Comparison of ENCODE assay signal across 8 mouse cellular contexts in genomic region chr4:141574789-141575702, GRCm38 (mm10). TPM values are rescaled to one million over a fixed set of nuclear protein-coding genes. Genes with fewer than 3 reads are reported as not detected.
A peak's percentile ranks its signal among the peaks of the same experiment; 100 is the strongest.
DNase-seq lines count a peak whose midpoint lies in the region; ATAC-seq and TF ChIP-seq lines count a peak whose summit lies in the region.

No protein-coding gene starts in this region.

- DNase-seq in T-cell, adult 2 months (ENCODE audit: low spot score): peak; percentile 73
- peak; percentile 92 to 94 for DNase-seq in cerebellum, postnatal 14 days
- peak; percentile 86 for DNase-seq in gastrocnemius, adult 18-20 months (ENCODE audit: low spot score)
- DNase-seq in hindbrain, postnatal 0 days (ENCODE audit: low spot score): peak; percentile 91
- DNase-seq in left cerebral cortex, adult 18-20 months (ENCODE audit: low spot score in 2 of 2): peak; percentile 82 to 92
- DNase-seq in right cerebral cortex, postnatal 14 days: peak; percentile 87
- peak; percentile 90 for DNase-seq in urinary bladder, postnatal 14 days (ENCODE audit: low spot score)

- H3K4me3 ChIP-seq in hindbrain, postnatal 0 days (ENCODE audit: low read length): no peak overlapping the region

- H3K27me3 ChIP-seq in hindbrain, postnatal 0 days (ENCODE audit: insufficient read depth, low read length): no peaks in the 10 kb centered on the region

- no peak overlapping the region for H3K4me2 ChIP-seq in hindbrain, postnatal 0 days (ENCODE audit: low read depth, low read length)

- H3K9me3 ChIP-seq in hindbrain, postnatal 0 days (ENCODE audit: low read length): no peaks in the 10 kb centered on the region

- no peak overlapping the region for H3K9ac ChIP-seq in hindbrain, postnatal 0 days (replicated peaks; ENCODE audit: low read length)

- no peaks in the 10 kb centered on the region for H3K36me3 ChIP-seq in hindbrain, postnatal 0 days (ENCODE audit: insufficient read depth, low read length)

- H3K27ac ChIP-seq in hindbrain, postnatal 0 days: no peak overlapping the region

- H3K4me1 ChIP-seq in hindbrain, postnatal 0 days (ENCODE audit: insufficient read depth, low read length): no peaks in the 10 kb centered on the region

- ATAC-seq in hindbrain, postnatal 0 days: peak; percentile 65
- peak; percentile 48; the same call in 1 of the 2 replicates for ATAC-seq in megakaryocyte-erythroid progenitor cell, adult 5-6 weeks (replicated peaks; ENCODE audit: low FRiP score, low TSS enrichment, poor library complexity, severe bottlenecking)

- TF ChIP-seq CTCF in hindbrain, postnatal 0 days (IDR thresholded peaks at IDR 0.05; ENCODE audit: low read depth): peak; percentile 93

- 41% methylated on average over 27 of the region's 27 CpGs for WGBS in hindbrain, postnatal 0 days

RNA-seq across cellular contexts. Expression of gene Fblim1, which starts 30.9 kb away (rescaled TPM):
- 1 to 10 TPM in 1 of 2 experiments, under 1 TPM in 1; 0.90 to 1.1 TPM for total RNA-seq in gastrocnemius, adult 18-20 months (2021)
- total RNA-seq in hindbrain, postnatal 0 days (2014; rRNA removed): 22.5 and 26.7 TPM in 2 replicates
- 21.7 and 25.6 TPM in 2 replicates for polyA plus RNA-seq in hindbrain, postnatal 0 days (2015; fragmentation: Nextera tagmentation; extraction: Ambion mirVana)
- 1 to 10 TPM; 1.4 to 1.6 TPM for total RNA-seq in left cerebral cortex, adult 18-20 months (2021)
- not detected in 2 replicates for total RNA-seq in megakaryocyte-erythroid progenitor cell, adult 5-6 weeks (2014; fragmentation: Nextera tagmentation)
- not detected in 2 replicates for total RNA-seq in megakaryocyte-erythroid progenitor cell, adult 5-6 weeks (2017)

RNA-seq across cellular contexts. Expression of gene Spen, which starts 36.6 kb away (rescaled TPM):
- total RNA-seq in gastrocnemius, adult 18-20 months (2021): 10 to 100 TPM; 21.4 to 21.9 TPM
- 16.9 and 17.4 TPM in 2 replicates for total RNA-seq in hindbrain, postnatal 0 days (2014; rRNA removed)
- polyA plus RNA-seq in hindbrain, postnatal 0 days (2015; fragmentation: Nextera tagmentation; extraction: Ambion mirVana): 11.0 and 13.0 TPM in 2 replicates
- total RNA-seq in left cerebral cortex, adult 18-20 months (2021): 10 to 100 TPM; 58.4 to 60.6 TPM
- 64.2 and 81.5 TPM in 2 replicates for total RNA-seq in megakaryocyte-erythroid progenitor cell, adult 5-6 weeks (2014; fragmentation: Nextera tagmentation)
- total RNA-seq in megakaryocyte-erythroid progenitor cell, adult 5-6 weeks (2017): 21.1 and 40.5 TPM in 2 replicates

RNA-seq across cellular contexts. Expression of gene Tmem82, which starts 43.4 kb away (rescaled TPM):
- total RNA-seq in gastrocnemius, adult 18-20 months (2021): under 1 TPM; 0.55 to 0.62 TPM
- total RNA-seq in hindbrain, postnatal 0 days (2014; rRNA removed): 1.3 and 1.6 TPM in 2 replicates
- 1.3 and 1.5 TPM in 2 replicates for polyA plus RNA-seq in hindbrain, postnatal 0 days (2015; fragmentation: Nextera tagmentation; extraction: Ambion mirVana)
- total RNA-seq in left cerebral cortex, adult 18-20 months (2021): under 1 TPM; 0.53 to 0.63 TPM
- 0.37 TPM in 1 of 2 replicates, not detected in the other for total RNA-seq in megakaryocyte-erythroid progenitor cell, adult 5-6 weeks (2014; fragmentation: Nextera tagmentation)
- 0.52 and 0.57 TPM in 2 replicates for total RNA-seq in megakaryocyte-erythroid progenitor cell, adult 5-6 weeks (2017)

RNA-seq across cellular contexts. Expression of gene Slc25a34, which starts 48.6 kb away (rescaled TPM):
- total RNA-seq in gastrocnemius, adult 18-20 months (2021): 10 to 100 TPM; 13.3 to 15.7 TPM
- total RNA-seq in hindbrain, postnatal 0 days (2014; rRNA removed): 18.1 and 22.2 TPM in 2 replicates
- 3.0 and 3.6 TPM in 2 replicates for polyA plus RNA-seq in hindbrain, postnatal 0 days (2015; fragmentation: Nextera tagmentation; extraction: Ambion mirVana)
- 1 to 10 TPM; 3.9 to 4.1 TPM for total RNA-seq in left cerebral cortex, adult 18-20 months (2021)
- not detected in 2 replicates for total RNA-seq in megakaryocyte-erythroid progenitor cell, adult 5-6 weeks (2014; fragmentation: Nextera tagmentation)
- 0.65 TPM in 1 of 2 replicates, not detected in the other for total RNA-seq in megakaryocyte-erythroid progenitor cell, adult 5-6 weeks (2017)
